Mouse (Mus musculus) midbrain, embryonic 11.5 days (tissue): ENCODE results near the gene Hist2h2be. TPM values are rescaled to one million over a fixed set of nuclear protein-coding genes. Genes with fewer than 3 reads are reported as not detected.
A peak's percentile ranks its signal among the peaks of the same experiment; 100 is the strongest.
"Not testable (repeated sequence)": the region's sequence is repeated elsewhere in the genome, so short reads cannot be mapped to it uniquely, and the experiment has no call there.

ENCODE experiments used
- ATAC-seq: fragments of 200-750 bp; cut with Nextera tagmentation; 2 replicates; pipeline ENCODE4 v1.8.0; 2017; ENCODE audit warnings: moderate TSS enrichment, moderate library complexity; ENCODE audit not compliant: low FRiP score
- DNase-seq: peaks from one replicate; pipeline ENCODE4 v3.0.0; 2015; ENCODE audit warnings: low spot score; ENCODE audit errors: missing footprints
- H3K27ac ChIP-seq: fragments of 300-500 bp; sonication (generic); 2 replicates; pipeline ENCODE4 v1.5.1; 2014; ENCODE audit warnings: low read depth, low read length
- H3K27me3 ChIP-seq: fragments of 300-500 bp; sonication (generic); 2 replicates; pipeline ENCODE4 v1.6.1; 2014; ENCODE audit warnings: mild to moderate bottlenecking, low read length, moderate library complexity, mixed read lengths; ENCODE audit not compliant: control insufficient read depth, insufficient read depth
- H3K36me3 ChIP-seq: fragments of 300-500 bp; sonication (generic); 2 replicates; pipeline ENCODE4 v1.6.1; 2014; ENCODE audit warnings: mild to moderate bottlenecking, low read length, moderate library complexity, mixed read lengths; ENCODE audit not compliant: control insufficient read depth, insufficient read depth
- H3K4me1 ChIP-seq: fragments of 300-500 bp; sonication (generic); 2 replicates; pipeline ENCODE4 v1.6.1; 2014; ENCODE audit warnings: low read length; ENCODE audit not compliant: control insufficient read depth, insufficient read depth
- H3K4me2 ChIP-seq: fragments of 300-500 bp; sonication (generic); 2 replicates; pipeline ENCODE4 v1.6.1; 2014; ENCODE audit warnings: mild to moderate bottlenecking, moderate library complexity
- H3K4me3 ChIP-seq: fragments of 300-500 bp; sonication (generic); 2 replicates; pipeline ENCODE4 v1.5.1; 2014; ENCODE audit warnings: low read depth, low read length
- H3K9ac ChIP-seq: fragments of 300-500 bp; sonication (generic); 2 replicates; pipeline ENCODE4 v1.6.1; 2014; ENCODE audit warnings: low read length
- H3K9me3 ChIP-seq: fragments of 300-500 bp; sonication (generic); 2 replicates; pipeline ENCODE4 v1.6.1; 2016; ENCODE audit warnings: low read length; ENCODE audit not compliant: control insufficient read depth
- WGBS: fragments of 180-500 bp; shearing (Covaris S2); extraction: QIAGEN DNeasy Blood & Tissue Kit; methylation state at CpG from one replicate; pipeline ENCODE4 v1.1.7; 2014; 5-methylcytosine and 5-hydroxymethylcytosine counted together
- polyA plus RNA-seq: library from polyadenylated mRNA; unstranded; fragments of >200 nt; fragmentation: Nextera tagmentation; extraction: Ambion mirVana; gene quantifications from 2 replicates; pipeline ENCODE4 v1.2.1, GENCODE M21; 2014

Gene Hist2h2be
- polyA plus RNA-seq, 1 experiment from 2014 or later = 15.0 TPM

DNA sequence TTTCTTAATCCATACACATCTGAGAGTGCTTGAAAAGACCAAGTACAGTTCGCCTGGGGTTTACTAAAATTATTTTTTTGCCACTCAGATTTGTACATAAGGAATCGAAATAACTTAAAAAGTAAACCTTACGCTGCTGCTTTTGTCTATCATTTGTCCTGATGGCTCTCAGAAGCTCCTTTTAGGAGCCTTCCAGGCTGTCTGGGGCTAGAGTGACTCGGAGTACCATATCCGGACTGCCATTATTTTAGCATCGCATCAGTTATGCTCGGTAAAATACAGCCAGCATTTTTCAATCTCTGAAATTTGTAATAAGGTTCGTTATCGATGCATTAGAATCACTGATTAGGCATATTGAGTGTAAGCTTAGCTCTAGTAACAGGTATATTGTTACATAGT is 19.9 kb downstream of the Hist2h2be start:
- peak overlapping the region; percentile 10; the same call in 1 of the 2 replicates for H3K4me2 ChIP-seq
- peak overlapping the region; percentile 58 for H3K9ac ChIP-seq
- peaks cover 20% of the 10 kb centered on the region for H3K4me1 ChIP-seq
- DNase-seq (no peak), ATAC-seq (no peak)
- peak overlapping the region; percentile 32 for H3K27ac ChIP-seq
- H3K9me3 ChIP-seq = no peaks in the 10 kb centered on the region
- H3K27me3 ChIP-seq = no peaks in the 10 kb centered on the region
- WGBS = 78% methylated on average over 9 of the region's 9 CpGs
- H3K36me3 ChIP-seq = no peaks in the 10 kb centered on the region
- H3K4me3 ChIP-seq = no peak overlapping the region

GRCm38 (mm10) chr3:96243921-96244572 is 23.1 kb downstream of the Hist2h2be start:
- DNase-seq = no peak
- peak overlapping the region; percentile 60; the same call in 1 of the 2 replicates for H3K4me2 ChIP-seq
- 82% methylated on average over 7 of the region's 7 CpGs for WGBS
- peaks cover 19% of the 10 kb centered on the region for H3K4me1 ChIP-seq
- H3K9ac ChIP-seq = peak overlapping the region; percentile 80; the same call in 1 of the 2 replicates
- H3K27me3 ChIP-seq = no peaks in the 10 kb centered on the region
- H3K36me3 ChIP-seq = no peaks in the 10 kb centered on the region
- 0 out of 2 replicates have a peak overlapping the region, but pooled peaks have one; percentile 7 for H3K4me3 ChIP-seq
- H3K9me3 ChIP-seq = no peaks in the 10 kb centered on the region
- no peak for ATAC-seq
- peak overlapping the region; percentile 94 for H3K27ac ChIP-seq

GRCm38 (mm10) chr3:96245003-96245886 is 24.3 kb downstream of the Hist2h2be start, which contains the start of gene Hist2h2aa1:
TSS of gene Hist2h2aa1 (plus strand) at chr3:96245497.
- Histone ChIP-seq H3K9ac (peak within 1 kb of the TSS; percentile 80), H3K4me2 (peak within 1 kb of the TSS; percentile 60), H3K4me1 (peaks cover 19% of the 10 kb centered on the region), H3K4me3 (peak within 1 kb of the TSS; percentile 43), H3K27ac (peak within 1 kb of the TSS; percentile 94)
- not testable (repeated sequence) for H3K36me3 ChIP-seq, H3K27me3 ChIP-seq, H3K9me3 ChIP-seq
- ATAC-seq (peak; percentile 86), DNase-seq (peak; percentile 96)
- WGBS = under 1% methylated on average over 32 of the region's 88 CpGs

- not testable (repeated sequence) for ATAC-seq, H3K36me3 ChIP-seq, H3K27me3 ChIP-seq, H3K9me3 ChIP-seq, H3K9ac ChIP-seq, H3K27ac ChIP-seq, DNase-seq
- H3K4me3 ChIP-seq = 0 out of 2 replicates have a peak overlapping the region, but pooled peaks have one; percentile 22
- peaks cover 16% of the 10 kb centered on the region for H3K4me1 ChIP-seq
- 0 out of 2 replicates have a peak overlapping the region, but pooled peaks have one; percentile 28 for H3K4me2 ChIP-seq
- 0% methylated on average over 10 of the region's 21 CpGs for WGBS
Measured at GRCm38 (mm10) chr3:96246018-96246417, 25.1 kb downstream of the Hist2h2be start.

- no CpG with 5 or more reads among the region's 47 CpGs for WGBS
- not testable (repeated sequence) for H3K27me3 ChIP-seq, DNase-seq, H3K36me3 ChIP-seq, H3K9me3 ChIP-seq
- peak within 1 kb of the TSS; percentile 82 for H3K27ac ChIP-seq
- H3K4me3 ChIP-seq = peak within 1 kb of the TSS; percentile 41
- peak; percentile 93 for ATAC-seq
- peak within 1 kb of the TSS; percentile 78 for H3K9ac ChIP-seq
- peak within 1 kb of the TSS; percentile 59 for H3K4me2 ChIP-seq
- peaks cover 16% of the 10 kb centered on the region for H3K4me1 ChIP-seq
Measured at GRCm38 (mm10) chr3:96246427-96246856, 25.5 kb downstream of the Hist2h2be start, which contains the start of gene Hist2h3c1. TSS of gene Hist2h3c1 (plus strand) at chr3:96246685.

DNA sequence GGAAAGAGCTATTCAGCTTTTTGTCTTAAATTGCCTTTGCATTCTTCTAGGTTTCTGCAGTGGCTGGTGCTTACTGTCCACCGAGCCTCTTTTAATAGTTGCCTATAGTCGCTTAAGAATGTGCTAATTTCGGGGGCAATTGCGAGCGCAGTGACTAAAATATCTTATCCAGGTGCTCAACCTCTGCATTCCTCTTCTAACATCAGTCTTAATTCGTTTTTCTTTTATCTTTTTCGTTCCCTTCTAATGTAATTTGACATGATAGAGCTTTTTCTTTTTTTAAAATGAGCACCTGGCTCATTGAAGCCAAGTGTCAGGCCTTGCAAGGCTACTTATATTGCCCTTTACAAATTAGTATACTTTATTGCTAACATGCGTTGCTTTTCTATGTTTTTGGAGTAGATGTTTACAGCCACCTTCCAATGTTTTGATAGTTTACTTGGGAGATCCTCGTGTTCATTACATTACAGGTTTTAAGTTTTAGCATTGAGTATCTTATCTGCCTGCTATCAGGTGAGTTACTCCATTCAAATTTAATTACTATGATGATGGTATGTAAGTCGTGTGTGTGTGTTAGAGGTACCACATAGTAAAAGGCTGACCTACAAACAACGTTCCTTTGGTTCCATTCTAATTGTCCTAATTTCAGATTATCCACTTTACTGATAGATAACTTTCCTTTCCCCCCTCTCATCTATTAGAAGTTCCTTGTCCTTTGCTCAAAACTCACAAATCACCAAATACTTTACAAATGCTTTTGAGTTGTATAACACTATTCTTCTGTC is 26.6 kb downstream of the Hist2h2be start:
- peak overlapping the region; percentile 41 for H3K4me3 ChIP-seq
- peak overlapping the region; percentile 59 for H3K4me2 ChIP-seq
- peak overlapping the region; percentile 82 for H3K27ac ChIP-seq
- 2% methylated on average over 11 of the region's 11 CpGs for whole genome bisulfite sequencing
- ATAC-seq (no peak), DNase-seq (peak; percentile 93)
- peaks cover 16% of the 10 kb centered on the region for H3K4me1 ChIP-seq
- no peaks in the 10 kb centered on the region for H3K27me3 ChIP-seq
- peak overlapping the region; percentile 78 for H3K9ac ChIP-seq
- H3K9me3 ChIP-seq = no peaks in the 10 kb centered on the region
- H3K36me3 ChIP-seq = no peaks in the 10 kb centered on the region

DNA sequence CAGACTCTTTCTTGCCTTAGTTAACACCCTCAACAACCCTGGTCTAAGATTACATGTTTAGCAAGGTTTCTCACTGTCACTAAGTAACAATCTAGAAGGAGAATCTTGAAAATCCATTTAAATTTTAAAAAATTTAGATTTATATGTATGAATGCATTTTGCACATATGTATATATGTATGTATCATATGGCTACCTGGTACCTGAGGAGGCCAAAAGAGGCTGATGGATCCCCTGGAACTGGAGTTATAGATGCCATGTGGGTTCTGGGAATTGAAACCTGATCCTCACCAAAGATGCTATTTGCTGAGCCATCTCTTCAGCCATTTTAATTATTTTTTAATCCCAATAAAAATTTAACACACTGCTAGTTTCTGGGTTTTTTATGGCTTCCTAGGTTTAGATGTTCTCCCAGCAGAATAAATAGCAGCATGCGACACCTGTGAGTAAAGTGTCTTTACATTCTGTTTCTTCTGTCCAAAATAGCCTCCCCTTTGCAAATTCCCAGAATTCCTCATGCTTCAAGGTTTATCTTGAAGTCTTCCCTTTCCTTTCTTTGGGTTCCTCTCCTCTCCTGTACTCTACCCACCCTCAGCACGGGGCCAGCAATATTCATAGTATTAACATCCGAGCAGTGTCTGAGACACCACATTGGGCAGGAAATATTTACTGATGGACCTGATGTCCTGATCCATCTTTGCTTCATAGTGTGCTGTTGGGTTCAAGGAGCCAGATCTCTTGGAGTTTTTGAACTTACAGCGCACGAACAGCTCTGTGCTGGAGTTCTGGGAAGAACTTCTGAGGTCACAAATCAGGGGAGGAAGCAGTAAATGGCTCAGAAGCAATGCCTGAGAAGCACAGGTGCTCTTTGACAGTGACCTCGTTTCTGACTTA is 27.5 kb downstream of the Hist2h2be start:
- 58% methylated on average over 6 of the region's 6 CpGs for WGBS
- peak overlapping the region; percentile 30; the same call in 1 of the 2 replicates for H3K27ac ChIP-seq
- no peak for ATAC-seq

GRCm38 (mm10) chr3:96249034-96249345 is 28.1 kb downstream of the Hist2h2be start:
- Histone ChIP-seq H3K4me3 (no peak overlapping the region), H3K4me1 (peaks cover 16% of the 10 kb centered on the region), H3K27ac (peak overlapping the region; percentile 30; the same call in 1 of the 2 replicates), H3K9me3 (no peaks in the 10 kb centered on the region), H3K4me2 (peak overlapping the region; percentile 59; the same call in 1 of the 2 replicates), H3K9ac (no peak overlapping the region), H3K36me3 (no peaks in the 10 kb centered on the region), H3K27me3 (no peaks in the 10 kb centered on the region)
- ATAC-seq (no peak), DNase-seq (peak; percentile 82)
- 52% methylated on average over 4 of the region's 4 CpGs for WGBS

More for the DNA sequence above, 27.5 kb downstream of the Hist2h2be start:
- Histone ChIP-seq H3K36me3 (no peaks in the 10 kb centered on the region), H3K4me3 (peak overlapping the region; percentile 41; the same call in 1 of the 2 replicates), H3K9ac (peak overlapping the region; percentile 78), H3K9me3 (no peaks in the 10 kb centered on the region), H3K4me2 (peak overlapping the region; percentile 59), H3K27me3 (no peaks in the 10 kb centered on the region), H3K4me1 (peaks cover 16% of the 10 kb centered on the region)
- DNase-seq = peak; percentile 88
